In the genomic region with DNA sequence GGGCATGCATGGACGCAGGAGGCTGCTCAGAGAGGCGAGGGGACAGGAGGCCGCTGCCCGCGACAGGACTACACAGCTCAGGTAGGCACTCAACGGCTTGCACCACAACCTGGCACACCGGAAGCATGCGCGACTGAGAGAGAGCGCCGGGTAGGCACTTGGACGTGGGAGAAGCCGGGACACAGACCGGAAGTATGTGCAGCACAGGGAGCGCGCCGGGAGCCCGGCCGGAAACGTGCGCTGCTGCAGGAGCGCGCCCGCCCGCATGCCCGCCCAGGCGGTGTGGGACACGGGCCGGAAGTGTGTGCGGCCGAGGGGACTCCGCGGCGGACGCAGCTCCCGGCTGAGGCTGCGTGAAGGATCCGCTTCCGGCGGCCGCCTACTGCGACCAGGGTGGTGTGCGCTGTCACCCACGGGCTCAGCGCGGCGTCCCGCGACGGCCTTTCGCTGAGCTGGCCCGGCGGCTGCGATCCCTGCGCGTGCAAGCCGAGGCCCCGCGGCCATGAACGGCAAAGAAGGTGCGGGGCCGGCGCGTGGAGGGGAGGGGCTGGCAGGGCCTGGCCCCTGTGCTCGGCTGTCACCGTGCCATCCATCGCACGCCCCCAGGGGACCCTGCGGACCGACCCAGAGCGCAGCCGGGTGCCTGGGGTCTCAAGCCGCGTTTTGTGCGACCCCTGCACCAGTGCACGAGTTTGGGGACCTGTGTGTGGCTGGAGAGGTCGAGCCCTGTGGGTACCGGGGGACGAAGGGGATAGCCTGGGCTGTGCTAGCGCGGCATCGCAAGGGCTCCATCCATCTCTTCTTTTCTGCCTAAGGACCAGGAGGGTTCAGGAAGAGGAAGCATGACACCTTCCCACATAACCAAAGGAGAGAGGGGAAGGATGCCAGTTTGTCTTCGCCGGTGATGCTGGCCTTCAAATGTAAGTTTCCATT, we compare ENCODE assay signal across 8 mouse cellular contexts. TPM values are rescaled to one million over a fixed set of nuclear protein-coding genes. Genes with fewer than 3 reads are reported as not detected.
DNase-seq lines count a peak whose midpoint lies in the region; ATAC-seq and TF ChIP-seq lines count a peak whose summit lies in the region.

A gene (plus strand): TSS at position 303 of the 933 bp plus-strand sequence.

- no peaks in the 10 kb centered on the region; the same call in 1 of the 2 replicates for H3K79me2 ChIP-seq in heart, adult 2 months (replicated peaks; ENCODE audit: control insufficient read depth, insufficient read depth, low read length)

- peaks cover 8% of the 10 kb centered on the region; the same call in 1 of the 2 replicates for H3K4me1 ChIP-seq in embryonic facial prominence, embryonic 14.5 days (ENCODE audit: control insufficient read depth, insufficient read depth, low read length)
- H3K4me1 ChIP-seq in heart, adult 2 months (ENCODE audit: control insufficient read depth, insufficient read depth, low read length): no peaks in the 10 kb centered on the region; the same call in 1 of the 2 replicates
- 0 out of 2 replicates have a peak, but pooled peaks cover 7% of the 10 kb centered on the region for H3K4me1 ChIP-seq in limb, embryonic 13.5 days
- H3K4me1 ChIP-seq in midbrain, embryonic 16.5 days (ENCODE audit: control insufficient read depth, insufficient read depth, low read length): peaks cover 3% of the 10 kb centered on the region

- TF ChIP-seq CTCF in heart, adult 2 months (IDR thresholded peaks at IDR 0.05): peak; percentile 41

- intact Hi-C loops in heart, adult 2 months (cut with DNase I): loop anchor here (1.0 to 5.0 kb wide), 2 partner anchors 62 to 116 kb away; a partner anchor contains a TSS

- H3K36me3 ChIP-seq in embryonic facial prominence, embryonic 14.5 days (ENCODE audit: control insufficient read depth, insufficient read depth, low read length): peaks cover 31% of the 10 kb centered on the region
- no peaks in the 10 kb centered on the region; the same call in 1 of the 2 replicates for H3K36me3 ChIP-seq in heart, adult 2 months (ENCODE audit: control insufficient read depth, insufficient read depth, low read length)
- peaks cover 33% of the 10 kb centered on the region for H3K36me3 ChIP-seq in limb, embryonic 13.5 days
- peaks cover 4% of the 10 kb centered on the region for H3K36me3 ChIP-seq in midbrain, embryonic 16.5 days (ENCODE audit: control insufficient read depth, insufficient read depth, low read length)

- no peaks in the 10 kb centered on the region for H3K27me3 ChIP-seq in embryonic facial prominence, embryonic 14.5 days (replicated peaks; ENCODE audit: control insufficient read depth, insufficient read depth, low read length)
- H3K27me3 ChIP-seq in heart, adult 2 months (ENCODE audit: control insufficient read depth, insufficient read depth, low read length): no peaks in the 10 kb centered on the region
- H3K27me3 ChIP-seq in limb, embryonic 13.5 days: no peaks in the 10 kb centered on the region
- 0 out of 2 replicates have a peak, but pooled peaks cover 3% of the 10 kb centered on the region for H3K27me3 ChIP-seq in midbrain, embryonic 16.5 days (ENCODE audit: control insufficient read depth, insufficient read depth, low read depth, low read length)

- peak; percentile 67 for TF ChIP-seq POLR2A in heart, adult 2 months (IDR thresholded peaks at IDR 0.05; ENCODE audit: insufficient read depth, low read depth, low read length)

- H3K27ac ChIP-seq in embryonic facial prominence, embryonic 14.5 days (replicated peaks; ENCODE audit: low read depth, low read length): peak within 1 kb of the TSS; percentile 77
- H3K27ac ChIP-seq in heart, adult 2 months: peak within 1 kb of the TSS; percentile 90
- H3K27ac ChIP-seq in limb, embryonic 13.5 days: peak within 1 kb of the TSS; percentile 66
- H3K27ac ChIP-seq in midbrain, embryonic 16.5 days (ENCODE audit: low read length): peak within 1 kb of the TSS; percentile 89

- H3K9me3 ChIP-seq in embryonic facial prominence, embryonic 14.5 days (ENCODE audit: control insufficient read depth, low read length): no peaks in the 10 kb centered on the region
- H3K9me3 ChIP-seq in limb, embryonic 13.5 days: 0 out of 2 replicates have a peak, but pooled peaks cover 4% of the 10 kb centered on the region
- no peaks in the 10 kb centered on the region for H3K9me3 ChIP-seq in midbrain, embryonic 16.5 days (replicated peaks; ENCODE audit: control insufficient read depth, low read length, poor library complexity, severe bottlenecking)

- H3K4me3 ChIP-seq in embryonic facial prominence, embryonic 14.5 days (ENCODE audit: low read depth, low read length): peak within 1 kb of the TSS; percentile 84
- H3K4me3 ChIP-seq in heart, adult 2 months: peak within 1 kb of the TSS; percentile 100
- H3K4me3 ChIP-seq in limb, embryonic 13.5 days: peak within 1 kb of the TSS; percentile 99
- H3K4me3 ChIP-seq in midbrain, embryonic 16.5 days (ENCODE audit: low read depth, low read length): peak within 1 kb of the TSS; percentile 94

- peak within 1 kb of the TSS; percentile 81 for H3K9ac ChIP-seq in embryonic facial prominence, embryonic 14.5 days (ENCODE audit: low read depth, low read length)
- peak within 1 kb of the TSS; percentile 84 for H3K9ac ChIP-seq in heart, adult 2 months (ENCODE audit: low read depth, low read length)
- H3K9ac ChIP-seq in limb, embryonic 13.5 days: peak within 1 kb of the TSS; percentile 96
- H3K9ac ChIP-seq in midbrain, embryonic 16.5 days (ENCODE audit: low read depth, low read length): peak within 1 kb of the TSS; percentile 98

- peak within 1 kb of the TSS; percentile 80 for H3K4me2 ChIP-seq in embryonic facial prominence, embryonic 14.5 days (ENCODE audit: low read depth, low read length)
- H3K4me2 ChIP-seq in limb, embryonic 13.5 days (replicated peaks): peak within 1 kb of the TSS; percentile 88
- peak within 1 kb of the TSS; percentile 89 for H3K4me2 ChIP-seq in midbrain, embryonic 16.5 days (ENCODE audit: low read length)

- WGBS in embryonic facial prominence, embryonic 14.5 days: 8% methylated on average over 31 of the region's 84 CpGs
- WGBS in heart, adult 2 months: 2% methylated on average over 84 of the region's 84 CpGs
- 4% methylated on average over 71 of the region's 84 CpGs for WGBS in limb, embryonic 13.5 days
- 3% methylated on average over 72 of the region's 84 CpGs for WGBS in midbrain, embryonic 16.5 days

- ATAC-seq in embryonic facial prominence, embryonic 14.5 days (ENCODE audit: low read depth): peak; percentile 99
- peak; percentile 95 for ATAC-seq in limb, embryonic 13.5 days (ENCODE audit: low FRiP score, low read depth)
- peak; percentile 99 for ATAC-seq in midbrain, embryonic 16.5 days

- peak; percentile 37 for DNase-seq in 3T3-L1 (ENCODE audit: low read depth, low spot score)
- peak; percentile 80 to 85 for DNase-seq in adrenal gland, postnatal 4 days (ENCODE audit: low spot score in 2 of 2)
- DNase-seq in embryonic facial prominence, embryonic 14.5 days (ENCODE audit: low spot score): peak; percentile 94
- peak; percentile 92 to 95 for DNase-seq in heart, adult 2 months
- DNase-seq in kidney, adult 8-10 months: peak; percentile 91 to 93
- peak; percentile 65 to 84 for DNase-seq in spleen, postnatal 10 days (ENCODE audit: low spot score in 2 of 2)

- TF ChIP-seq EP300 in heart, adult 2 months (IDR thresholded peaks at IDR 0.05; ENCODE audit: insufficient read depth, low read depth, low read length): peak; percentile 63; the same call in 1 of the 2 replicates

RNA-seq across cellular contexts. Expression of the gene that starts here (rescaled TPM):
- 10 to 100 TPM; 83.6 to 88.4 TPM for total RNA-seq in adrenal gland, postnatal 4 days (2021)
- polyA plus RNA-seq in embryonic facial prominence, embryonic 14.5 days (2014; fragmentation: Nextera tagmentation; extraction: Ambion mirVana): 130 and 138 TPM in 2 replicates
- total RNA-seq in heart, adult 2 months (2021): 10 to 100 TPM; 66.3 to 73.1 TPM
- 43.2 and 78.8 TPM in 2 replicates for polyA plus RNA-seq in heart, adult 2 months (2012; rRNA removed)
- polyA plus RNA-seq in limb, embryonic 13.5 days (2015; fragmentation: Nextera tagmentation; extraction: Ambion mirVana): 138 and 139 TPM in 2 replicates
- polyA plus RNA-seq in midbrain, embryonic 16.5 days (2015; fragmentation: Nextera tagmentation; extraction: Ambion mirVana): 238 and 243 TPM in 2 replicates

Comparison
In these comparisons a context has a peak if more than half of its experiments do, and no peak if none do; other contexts are left out.
1. Peak in every context shown above with its lines: DNase-seq, ATAC-seq, H3K4me3 ChIP-seq and H3K27ac ChIP-seq.
2. DNase-seq: peak in every context shown above with its lines; median percentile 94 in embryonic facial prominence, embryonic 14.5 days; 94 in heart, adult 2 months; 92 in kidney, adult 8-10 months; 82 in adrenal gland, postnatal 4 days; 74 in spleen, postnatal 10 days; 37 in 3T3-L1.